Mouse (Mus musculus) G1E (cell line): ENCODE data around the gene Asic2.

Experiments
- CTCF ChIP-seq: IDR thresholded peaks from 2 replicates; pipeline ENCODE4 v1.5.1; 2012; ENCODE audit warnings: low read depth, low read length, inconsistent platforms, mixed read lengths
- GATA1 ChIP-seq: IDR thresholded peaks from 2 replicates; pipeline ENCODE4 v1.6.1; 2012; ENCODE audit warnings: borderline replicate concordance, low read length, inconsistent platforms, mixed read lengths

GRCm38 (mm10) chr11:81146574-81147157 is 821.6 kb downstream of the Asic2 start:
- TF ChIP-seq CTCF (no peak), GATA1 (no peak)
